Mouse (Mus musculus) 3T3-L1 (cell line): ENCODE measurements around the gene Klk6.

ENCODE experiments used
- DNase-seq: peaks from one replicate; pipeline ENCODE4 v3.0.0-alpha.2; 2015; ENCODE audit warnings: low read depth, low spot score

Gene Klk6

GRCm38 (mm10) chr7:43824199-43824598, at the start of gene Klk6:
TSS of gene Klk6 (plus strand) at chr7:43824499.
- no peak for DNase-seq

DNA sequence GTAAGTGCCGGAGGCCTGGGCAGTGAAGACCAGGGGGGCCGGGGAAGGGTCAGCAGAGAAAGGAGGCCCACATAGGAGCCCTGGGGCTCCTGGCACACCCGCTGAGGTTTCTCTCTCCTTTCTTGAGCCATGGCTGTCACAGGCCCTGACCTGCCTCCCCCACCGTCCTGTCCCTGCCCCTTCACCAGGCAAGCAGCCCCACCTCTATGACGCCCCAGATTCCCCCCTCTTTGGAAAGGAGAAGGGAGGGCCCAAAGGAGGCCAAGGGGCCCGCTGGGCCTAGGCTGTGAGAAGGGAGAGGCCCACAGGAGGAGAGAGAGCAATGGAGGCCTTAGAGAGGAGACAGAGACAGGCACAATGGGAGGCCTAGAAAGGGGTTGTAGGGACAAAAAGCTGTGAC, 49.5 kb upstream of the Klk6 start:
- DNase-seq = no peak

GRCm38 (mm10) chr7:43775311-43776057, 48.8 kb upstream of the Klk6 start:
- no peak for DNase-seq

GRCm38 (mm10) chr7:43776506-43776905, 47.8 kb upstream of the Klk6 start:
- DNase-seq = no peak

GRCm38 (mm10) chr7:43777423-43777822, 46.9 kb upstream of the Klk6 start:
- DNase-seq = no peak

- DNase-seq = no peak
Observed at GRCm38 (mm10) chr7:43778176-43778970, 45.9 kb upstream of the Klk6 start.

DNA sequence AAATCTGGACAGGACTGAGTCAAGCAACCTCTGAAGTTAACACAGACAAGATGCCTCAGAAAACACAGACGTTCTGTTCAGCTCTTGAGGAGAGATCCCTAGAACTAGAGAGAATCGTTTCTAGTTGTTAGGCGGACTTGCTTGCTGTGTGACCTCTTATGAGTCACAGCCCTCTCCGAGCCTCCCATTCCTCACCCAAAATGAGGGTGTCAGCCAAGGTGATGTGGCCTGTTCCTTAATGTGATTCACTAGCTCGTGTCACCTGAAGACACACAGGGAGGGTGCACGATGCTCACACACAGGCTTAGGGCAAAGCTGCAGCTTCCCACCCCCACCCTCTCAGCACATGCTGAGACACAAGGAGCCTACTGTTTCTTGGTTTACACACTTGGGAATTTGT, 44.1 kb upstream of the Klk6 start:
- DNase-seq = peak; percentile 45

GRCm38 (mm10) chr7:43780746-43781145, 43.6 kb upstream of the Klk6 start, which contains the start of gene Klk10:
TSS of gene Klk10 (plus strand) at chr7:43781035.
- peak; percentile 49 for DNase-seq

DNA sequence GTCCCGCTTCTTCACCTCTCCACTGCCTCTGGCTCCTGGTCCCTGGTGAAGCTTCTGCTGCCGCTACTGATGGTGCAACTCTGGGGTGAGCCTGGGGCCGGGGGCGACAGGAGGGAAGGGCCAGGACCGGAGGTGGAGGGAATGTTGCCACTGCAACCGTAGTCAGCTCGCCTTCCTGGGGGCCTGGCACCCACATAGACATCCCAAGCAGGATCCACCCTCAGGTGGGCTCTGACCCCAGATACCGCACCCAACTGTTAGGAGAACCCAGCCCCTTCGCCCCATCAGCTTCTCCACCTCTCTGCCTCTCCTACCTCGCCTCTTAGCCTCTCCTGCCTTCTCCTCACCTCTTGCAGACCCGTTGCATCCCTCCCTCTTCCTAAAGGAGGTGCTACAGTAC, 42.8 kb upstream of the Klk6 start:
- DNase-seq = no peak

DNA sequence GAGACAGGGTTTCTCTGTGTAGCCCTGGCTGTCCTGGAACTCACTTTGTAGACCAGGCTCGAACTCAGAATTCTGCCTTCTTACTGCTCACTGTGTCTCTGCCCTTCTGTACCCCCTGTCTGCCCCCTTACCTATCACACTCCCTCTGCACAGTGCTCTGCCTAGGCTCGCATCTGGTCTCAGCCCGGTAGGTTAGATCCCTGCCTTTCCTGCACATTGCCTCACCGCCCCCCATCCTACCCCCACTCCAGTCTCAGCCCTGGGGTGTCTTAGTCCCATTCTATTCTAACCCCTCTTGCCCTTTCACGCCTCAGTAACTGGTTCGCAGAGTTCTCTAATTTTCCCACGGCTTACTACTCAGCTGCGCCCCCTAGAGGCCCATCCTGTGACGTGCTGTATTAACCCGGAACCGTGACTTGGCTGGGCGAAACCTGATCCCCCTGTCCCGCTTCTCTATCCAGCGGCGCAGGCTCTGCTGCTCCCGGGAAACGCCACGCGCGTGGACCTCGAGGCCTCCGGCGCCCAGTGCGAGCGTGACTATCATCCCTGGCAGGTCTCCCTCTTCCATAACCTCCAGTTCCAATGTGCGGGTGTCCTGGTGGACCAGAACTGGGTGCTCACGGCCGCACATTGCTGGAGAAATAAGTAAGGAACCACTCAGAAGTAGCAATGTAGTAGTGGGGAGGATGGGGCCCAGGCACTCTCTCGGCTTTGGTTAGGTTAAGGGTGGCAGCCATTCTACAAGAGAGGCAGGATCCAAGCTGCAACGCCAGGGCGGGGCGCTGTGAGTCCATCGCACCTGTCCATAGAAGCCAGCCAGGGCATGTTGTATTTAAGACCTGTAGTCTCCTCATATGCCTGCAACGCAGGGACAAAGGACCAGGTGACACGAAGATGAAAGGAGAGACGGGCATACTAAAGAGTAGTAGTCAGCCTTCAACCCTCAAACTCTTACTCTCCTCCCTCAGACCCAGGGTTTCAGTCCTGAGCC, 41.7 kb upstream of the Klk6 start:
- no peak for DNase-seq

DNA sequence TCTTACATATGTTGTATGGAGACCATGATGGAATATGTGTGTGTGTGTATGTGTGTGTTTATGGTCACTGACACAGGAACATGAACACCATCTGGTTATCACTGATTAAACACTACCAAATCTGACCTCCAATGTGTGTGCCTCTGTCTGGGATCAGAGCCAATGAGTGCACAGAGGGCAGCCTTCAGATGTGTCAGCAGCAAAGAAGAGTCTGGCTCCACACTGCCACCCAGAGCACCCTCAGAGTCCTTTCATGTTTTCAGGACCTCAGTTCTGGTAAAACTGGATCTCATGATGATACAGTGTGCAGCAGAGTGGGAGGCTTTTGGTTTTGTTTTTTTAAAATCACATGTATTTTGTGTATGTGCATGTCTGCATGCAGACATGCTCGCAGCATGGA, 39.0 kb upstream of the Klk6 start:
- peak; percentile 83 for DNase-seq

- DNase-seq = peak; percentile 84
Observed at GRCm38 (mm10) chr7:43788096-43788495, 36.2 kb upstream of the Klk6 start.

DNA sequence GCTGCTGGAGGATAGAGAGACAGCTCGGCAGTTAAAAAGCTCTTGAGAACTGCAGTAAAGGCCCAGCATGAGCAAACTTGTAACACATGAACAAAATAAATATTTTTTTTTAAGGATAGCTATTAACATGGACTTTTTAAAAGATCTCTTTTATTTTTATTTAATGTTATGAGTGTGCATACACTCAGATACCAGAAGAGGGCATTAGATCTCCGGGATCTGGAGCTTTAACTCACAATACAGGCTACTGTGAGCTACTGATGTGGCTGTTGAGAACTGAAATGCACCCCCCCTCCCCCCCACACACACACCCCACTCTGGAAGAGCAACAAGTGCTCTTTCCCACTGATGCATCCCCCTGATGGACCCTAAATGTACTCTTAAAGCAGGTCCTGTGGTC, 35.0 kb upstream of the Klk6 start:
- DNase-seq = peak; percentile 44

- DNase-seq = no peak
Observed at GRCm38 (mm10) chr7:43791591-43791990, 32.7 kb upstream of the Klk6 start, which contains the start of gene Klk9. TSS of gene Klk9 (plus strand) at chr7:43791891.

- DNase-seq = no peak
Observed at GRCm38 (mm10) chr7:43796355-43796754, 27.9 kb upstream of the Klk6 start.

DNA sequence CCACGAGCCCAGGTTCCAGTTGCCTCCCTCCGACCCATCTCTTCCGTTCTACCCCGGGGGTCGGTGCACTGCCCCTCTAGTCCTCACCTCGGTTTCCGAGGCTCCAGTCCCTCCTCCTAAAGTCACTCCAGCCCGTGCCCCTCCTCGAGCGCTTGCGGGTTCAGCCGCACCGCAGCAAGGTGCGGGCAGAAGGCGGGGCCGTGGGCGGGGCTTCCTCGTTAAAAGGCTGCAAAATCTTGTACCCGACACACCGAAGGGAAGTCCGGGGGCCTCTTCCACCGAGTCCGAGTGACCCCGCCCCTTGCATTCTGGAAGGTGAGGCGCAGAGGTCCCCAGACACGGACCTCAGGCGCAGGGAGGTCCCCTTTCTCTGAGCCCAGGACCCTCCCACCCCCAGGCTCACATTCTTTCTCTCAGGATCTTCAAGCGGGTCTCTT, 26.9 kb upstream of the Klk6 start, which contains the start of gene Klk8:
Klk8 (plus strand) TSS at position 245 of the 437 bp plus-strand sequence.
- DNase-seq = no peak

DNA sequence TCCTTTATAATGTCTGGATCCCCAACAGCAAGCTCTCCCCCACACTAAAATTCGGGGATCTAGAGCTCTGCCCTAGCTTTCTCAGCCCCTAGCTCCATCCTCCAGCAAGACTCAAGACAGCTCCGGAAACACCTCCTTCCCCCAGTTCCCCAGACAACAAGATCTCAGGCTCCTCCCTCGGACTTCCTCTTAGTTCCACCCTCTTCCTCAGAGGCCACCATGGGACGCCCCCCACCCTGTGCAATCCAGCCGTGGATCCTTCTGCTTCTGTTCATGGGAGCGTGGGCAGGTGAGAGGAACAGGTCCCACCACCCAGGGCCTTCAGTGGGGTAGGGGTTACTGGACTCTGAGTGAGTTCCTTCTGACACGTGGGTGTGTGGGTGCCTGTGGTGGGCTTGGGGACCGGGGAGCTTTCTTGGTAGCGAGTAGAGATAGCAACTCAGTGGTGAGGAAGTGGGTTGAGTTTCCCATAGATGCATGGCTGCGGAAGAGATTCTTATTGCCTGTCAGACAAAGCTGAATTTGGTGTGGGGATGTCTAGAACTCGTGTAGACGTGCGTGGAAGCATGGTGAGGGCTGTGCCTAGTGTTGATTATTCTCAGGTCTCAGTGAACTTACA, 26.3 kb upstream of the Klk6 start:
- DNase-seq = no peak

DNA sequence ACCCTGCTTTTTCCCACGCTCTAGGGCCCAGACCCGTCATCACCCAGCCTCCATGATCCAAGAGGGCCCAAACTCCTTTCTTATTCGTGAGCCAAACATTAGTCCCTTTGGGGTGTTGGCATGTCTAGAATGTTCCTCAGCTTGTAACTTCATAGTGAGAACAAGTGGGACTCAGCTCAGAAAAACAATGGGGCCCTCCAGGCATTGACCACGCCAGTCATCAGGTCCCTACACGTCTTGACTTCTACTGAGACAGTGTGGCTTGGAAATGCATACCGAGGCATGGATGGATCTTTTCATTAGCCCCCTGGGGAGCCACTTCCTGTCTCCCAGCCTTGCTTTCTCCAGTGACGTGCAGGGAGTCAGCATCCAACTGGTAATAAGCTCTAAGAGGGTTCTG, 24.4 kb upstream of the Klk6 start:
- no peak for DNase-seq

DNA sequence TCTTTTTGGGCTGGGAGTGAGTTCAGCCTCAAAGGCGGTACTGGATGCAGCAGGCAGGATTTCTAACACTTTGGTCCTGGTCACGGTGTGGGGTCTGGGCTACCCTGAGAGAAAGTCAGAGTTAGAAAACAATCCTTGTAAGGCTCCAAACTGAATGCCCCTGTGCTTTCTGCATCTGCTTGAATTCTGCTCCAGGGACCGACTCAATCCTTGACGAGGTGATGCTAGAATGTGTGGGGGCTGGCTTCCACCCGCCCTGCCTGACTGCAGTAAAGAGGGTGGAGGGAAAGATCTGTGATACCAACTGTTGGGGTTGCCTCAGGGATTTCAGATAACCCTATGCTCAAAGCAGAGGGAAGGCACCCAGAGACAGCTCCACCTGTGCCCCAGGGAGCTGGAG, 13.3 kb upstream of the Klk6 start, which contains the start of gene Klk7:
Klk7 (plus strand) TSS at position 301 of the 400 bp plus-strand sequence.
- no peak for DNase-seq

DNA sequence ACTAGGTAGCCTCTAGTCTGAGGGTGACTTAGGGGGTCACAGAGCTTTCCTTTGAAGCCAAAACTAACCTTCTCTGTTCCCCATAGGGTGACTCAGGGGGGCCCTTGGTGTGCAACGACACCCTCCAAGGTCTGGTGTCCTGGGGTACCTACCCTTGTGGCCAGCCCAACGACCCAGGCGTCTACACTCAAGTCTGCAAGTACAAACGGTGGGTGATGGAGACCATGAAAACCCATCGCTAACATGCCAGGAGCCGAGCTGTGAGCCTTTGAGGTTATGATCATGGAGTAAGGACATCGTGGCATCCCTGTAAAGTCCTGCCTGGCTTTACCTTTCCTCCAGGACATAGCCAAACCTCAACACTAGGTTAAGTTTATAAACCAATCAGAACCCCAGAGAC, 9.1 kb upstream of the Klk6 start:
- DNase-seq = no peak

- DNase-seq = no peak
Observed at GRCm38 (mm10) chr7:43816746-43817145, 7.6 kb upstream of the Klk6 start.
